Mouse (Mus musculus) gastrocnemius, adult 2 months (tissue): ENCODE results near the gene Fam217a. TPM values are rescaled to one million over a fixed set of nuclear protein-coding genes. Genes with fewer than 3 reads are reported as not detected.

ENCODE experiments used
- total RNA-seq, 2 experiments: library from RNA; stranded (reverse); gene quantifications; 2 replicates each; pipeline ENCODE4 v1.2.3; 2021

Fam217a gene
- total RNA-seq, 2 experiments from 2014 or later, result 0.13 TPM; not detected in 1

Other genes with a start within 250 kb of the Fam217a start
- gene Fam50b, start 189.5 kb downstream of the Fam217a start, total RNA-seq, result not detected
- gene Prpf4b, start 49.0 kb downstream of the Fam217a start, total RNA-seq, result 10 to 100 TPM; 29.2 to 31.1 TPM
- gene 4933417A18Rik, start 99 bp upstream of the Fam217a start, total RNA-seq, result not detected
- under 1 TPM; 0.64 to 0.73 TPM for gene Eci3, start 39.5 kb upstream of the Fam217a start, total RNA-seq
- 100 to 1,000 TPM in 1 of 2 experiments, 10 to 100 TPM in 1; 83.2 to 106 TPM for gene Eci2, start 102.8 kb upstream of the Fam217a start, total RNA-seq